Mouse (Mus musculus): ENCODE data around the gene Kbtbd6. TPM values are rescaled to one million over a fixed set of nuclear protein-coding genes. Genes with fewer than 3 reads are reported as not detected.
A peak's percentile ranks its signal among the peaks of the same experiment; 100 is the strongest.
"Not testable (repeated sequence)": the region's sequence is repeated elsewhere in the genome, so short reads cannot be mapped to it uniquely, and the experiment has no call there.

The Kbtbd6 gene
- total RNA-seq (2021), result 1 to 10 TPM in 1 of 2 experiments, under 1 TPM in 1; 0.72 to 1.2 TPM
- long read RNA-seq, experiment 1, result 0 reads
- long read RNA-seq, experiment 2, result 0 reads

- H3K4me3 ChIP-seq, result peak within 1 kb of the TSS; percentile 70
- not testable (repeated sequence) for H3K27ac ChIP-seq
- intact Hi-C loops (cut with DNase I), result loop anchor here (2.0 kb wide), 1 partner anchor 25 kb away; the partner anchor contains the start of gene Kbtbd7
- DNase-seq (ENCODE audit: extremely low spot score in 1 of 2, low spot score in 2 of 2), result peak; percentile 69 to 72
Measured at GRCm38 (mm10) chr14:79451681-79452590, at the start of gene Kbtbd6. Gene Kbtbd6 (plus strand): TSS chr14:79451835.

DNA sequence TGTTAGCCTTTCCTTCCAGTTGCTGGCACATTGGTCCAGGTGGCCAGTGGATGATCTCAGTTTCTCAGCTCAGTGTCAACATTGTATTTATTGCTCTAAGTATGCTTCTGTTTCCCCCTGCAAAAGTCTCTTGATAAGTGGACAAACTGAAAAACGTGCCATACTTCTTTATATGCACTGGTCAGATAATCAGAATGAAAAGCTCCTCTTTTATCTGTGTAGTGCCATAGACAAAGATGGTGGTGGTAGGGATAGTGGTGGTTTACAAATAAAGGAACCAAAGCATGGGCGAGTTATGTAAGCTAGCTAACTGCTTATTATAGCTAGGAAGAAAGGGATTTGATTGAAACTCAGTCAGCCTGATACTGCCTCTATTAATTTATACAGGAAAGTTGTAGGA lies 44.0 kb upstream of the Kbtbd6 start:
- no peak for DNase-seq (ENCODE audit: extremely low spot score in 1 of 2, low spot score in 2 of 2)
- no peak for TF ChIP-seq CTCF (IDR thresholded peaks at IDR 0.05)
- intact Hi-C loops (cut with DNase I), result no loop called here
- H3K27ac ChIP-seq, result no peak overlapping the region
- no peak overlapping the region for H3K4me3 ChIP-seq

GRCm38 (mm10) chr14:79409278-79409830 lies 42.3 kb upstream of the Kbtbd6 start:
- no peak for TF ChIP-seq CTCF (IDR thresholded peaks at IDR 0.05)
- H3K27ac ChIP-seq, result no peak overlapping the region
- DNase-seq (ENCODE audit: extremely low spot score in 1 of 2, low spot score in 2 of 2), result no peak
- intact Hi-C loops (cut with DNase I), result no loop called here
- H3K4me3 ChIP-seq, result no peak overlapping the region

- intact Hi-C loops (cut with DNase I), result no loop called here
- no peak overlapping the region for H3K27ac ChIP-seq
Measured at GRCm38 (mm10) chr14:79410662-79411061, 41.0 kb upstream of the Kbtbd6 start.

DNA sequence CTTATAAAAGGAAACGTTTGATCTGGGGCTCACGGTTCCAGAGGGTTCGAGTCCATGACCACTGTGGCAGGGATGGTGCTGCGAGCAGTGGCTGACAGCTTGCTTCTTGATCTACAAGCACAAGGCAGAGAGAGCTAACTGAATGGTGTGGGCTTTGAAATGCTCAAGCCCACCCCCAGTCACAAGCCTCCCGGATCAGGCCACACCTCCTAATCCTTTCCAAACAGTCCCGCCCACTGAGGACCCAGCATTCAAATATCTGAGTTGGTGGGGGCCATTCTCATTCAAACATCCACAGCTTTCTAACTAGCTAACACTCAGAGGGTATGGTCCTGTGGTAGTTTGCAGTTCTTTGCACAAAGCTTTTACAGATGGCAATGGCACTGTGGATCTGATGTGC lies 38.5 kb upstream of the Kbtbd6 start:
- TF ChIP-seq CTCF (IDR thresholded peaks at IDR 0.05), result no peak
- H3K27ac ChIP-seq, result no peak overlapping the region
- intact Hi-C loops (cut with DNase I), result no loop called here
- no peak for DNase-seq (ENCODE audit: extremely low spot score in 1 of 2, low spot score in 2 of 2)
- no peak overlapping the region for H3K4me3 ChIP-seq

More at GRCm38 (mm10) chr14:79410662-79411061, 41.0 kb upstream of the Kbtbd6 start:
- no peak for TF ChIP-seq CTCF (IDR thresholded peaks at IDR 0.05)
- no peak for DNase-seq (ENCODE audit: extremely low spot score in 1 of 2, low spot score in 2 of 2)
- H3K4me3 ChIP-seq, result no peak overlapping the region

GRCm38 (mm10) chr14:79420083-79420685 lies 31.5 kb upstream of the Kbtbd6 start:
- intact Hi-C loops (cut with DNase I), result loop anchor here (2.0 kb wide), 1 partner anchor 45 kb away; no protein-coding TSS in a partner anchor
- no peak overlapping the region for H3K27ac ChIP-seq
- no peak for TF ChIP-seq CTCF (IDR thresholded peaks at IDR 0.05)
- H3K4me3 ChIP-seq, result no peak overlapping the region
- no peak for DNase-seq (ENCODE audit: extremely low spot score in 1 of 2, low spot score in 2 of 2)

DNA sequence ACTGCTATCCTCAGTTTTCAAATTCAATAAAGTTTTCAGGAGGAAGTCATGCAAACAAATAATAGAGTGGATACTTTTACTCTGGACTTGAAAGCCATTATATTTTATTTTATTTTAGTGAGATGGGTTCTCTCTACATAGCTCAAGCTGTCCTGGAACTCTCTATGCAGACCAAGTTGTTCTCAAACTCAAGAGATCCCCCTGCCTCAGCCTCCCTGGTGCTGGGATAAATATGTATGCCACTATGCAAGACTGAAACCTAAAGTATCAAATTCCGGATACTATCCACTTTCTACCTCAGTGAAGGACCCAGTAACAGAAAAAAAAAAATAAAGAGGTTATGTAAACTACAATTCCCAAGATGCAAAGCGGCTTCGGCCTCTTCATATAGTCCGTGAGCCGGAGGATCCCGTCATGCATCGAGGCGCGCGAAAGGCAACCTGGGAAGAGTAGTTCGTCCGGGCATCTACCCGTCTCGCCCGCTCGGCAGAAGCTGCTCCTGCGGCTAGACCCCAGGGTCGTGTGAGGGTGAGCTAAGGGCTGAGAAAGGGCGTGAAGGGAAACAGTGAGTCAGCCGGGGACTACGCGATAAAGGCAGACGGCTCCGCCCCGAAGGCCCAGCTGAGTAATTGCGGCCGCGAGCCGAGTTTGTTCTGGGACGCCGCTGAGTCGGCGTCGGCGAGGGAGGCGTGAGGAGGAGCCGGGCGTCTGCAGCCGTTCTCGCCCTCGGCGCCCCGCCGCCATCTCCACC lies 25.5 kb upstream of the Kbtbd6 start, which contains the start of gene Kbtbd7:
Kbtbd7 (plus strand) TSS at position 533 of the 751 bp plus-strand sequence.
- peak; percentile 87 to 93 for DNase-seq (ENCODE audit: extremely low spot score in 1 of 2, low spot score in 2 of 2)
- intact Hi-C loops (cut with DNase I), result loop anchor here (2.0 kb wide), 1 partner anchor 25 kb away; the partner anchor contains the start of gene Kbtbd6
- Histone ChIP-seq H3K4me3 (peak within 1 kb of the TSS; percentile 55), H3K27ac (peak within 1 kb of the TSS; percentile 83)
- no peak for TF ChIP-seq CTCF (IDR thresholded peaks at IDR 0.05)

GRCm38 (mm10) chr14:79426730-79427365 lies 24.8 kb upstream of the Kbtbd6 start:
- H3K27ac ChIP-seq; DNase-seq (ENCODE audit: extremely low spot score in 1 of 2, low spot score in 2 of 2): not testable (repeated sequence)
- peak overlapping the region; percentile 55 for H3K4me3 ChIP-seq
- intact Hi-C loops (cut with DNase I), result loop anchor here (2.0 kb wide), 1 partner anchor 24 kb away; the partner anchor contains the start of gene Kbtbd6

DNA sequence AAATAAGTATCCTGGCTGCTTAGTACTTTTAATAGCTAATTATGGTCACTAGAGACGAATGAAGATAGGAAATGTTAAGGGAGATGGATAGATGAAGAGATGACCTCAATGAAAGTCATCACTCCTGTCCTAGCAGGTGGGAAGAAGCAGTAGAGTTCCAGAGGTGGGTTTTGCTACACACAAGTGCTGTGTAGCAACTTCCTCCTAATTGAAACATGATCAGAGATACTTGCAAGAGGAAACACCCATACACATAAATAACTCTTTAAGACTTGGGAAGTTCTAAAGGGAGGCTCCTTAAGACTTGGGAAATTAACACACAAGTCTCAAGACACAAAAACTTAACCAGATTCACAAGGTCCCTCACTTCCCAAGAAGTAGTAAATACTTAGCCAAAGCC lies 17.6 kb upstream of the Kbtbd6 start:
- TF ChIP-seq CTCF (IDR thresholded peaks at IDR 0.05), result no peak
- intact Hi-C loops (cut with DNase I), result no loop called here
- no peak overlapping the region for H3K27ac ChIP-seq
- no peak for DNase-seq (ENCODE audit: extremely low spot score in 1 of 2, low spot score in 2 of 2)
- no peak overlapping the region for H3K4me3 ChIP-seq

DNA sequence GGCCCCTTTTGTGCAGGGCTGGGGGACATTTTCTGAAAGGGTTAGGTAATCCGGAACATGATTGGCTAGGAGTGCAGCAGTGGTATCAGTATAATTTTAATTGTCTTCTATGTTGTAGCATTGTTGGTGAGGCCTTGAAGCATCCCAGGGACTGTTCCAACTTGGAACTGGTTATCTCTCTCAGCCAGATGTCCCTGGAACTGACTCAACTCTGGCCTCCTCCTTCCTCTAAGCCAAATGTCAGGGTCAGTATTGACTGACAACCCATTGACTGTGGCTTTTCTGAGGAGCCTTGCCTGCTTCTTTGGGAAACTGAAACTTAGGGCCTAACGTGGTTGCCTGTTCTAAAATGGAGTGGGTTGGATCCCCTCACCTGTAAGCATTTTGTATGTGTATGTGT lies 11.0 kb upstream of the Kbtbd6 start:
- TF ChIP-seq CTCF (IDR thresholded peaks at IDR 0.05), result no peak
- intact Hi-C loops (cut with DNase I), result no loop called here
- no peak overlapping the region for H3K4me3 ChIP-seq
- no peak overlapping the region for H3K27ac ChIP-seq
- DNase-seq (ENCODE audit: extremely low spot score in 1 of 2, low spot score in 2 of 2), result no peak

DNA sequence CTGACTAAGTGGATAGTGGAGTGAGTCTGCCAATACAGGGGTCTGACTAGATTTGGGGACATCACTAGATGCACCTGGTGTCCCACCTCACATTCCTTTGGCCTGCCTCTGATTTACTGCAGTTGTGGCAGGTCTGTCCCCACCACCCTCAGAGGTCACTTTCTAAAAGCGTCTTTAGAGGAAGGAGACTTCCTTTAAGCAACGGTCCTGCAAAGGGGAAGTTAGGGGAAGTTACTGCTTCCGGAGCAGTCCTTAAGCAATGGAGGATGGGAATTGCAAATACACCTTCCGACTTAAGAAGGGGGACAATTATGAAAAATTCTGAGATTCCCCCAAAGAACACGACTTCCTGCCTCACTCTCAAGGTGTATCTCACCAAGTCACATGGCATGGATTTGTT lies 10.2 kb upstream of the Kbtbd6 start:
- no peak overlapping the region for H3K4me3 ChIP-seq

More for the DNA sequence above, 10.2 kb upstream of the Kbtbd6 start:
- intact Hi-C loops (cut with DNase I), result no loop called here
- no peak overlapping the region for H3K27ac ChIP-seq
- no peak for DNase-seq (ENCODE audit: extremely low spot score in 1 of 2, low spot score in 2 of 2)
- no peak for TF ChIP-seq CTCF (IDR thresholded peaks at IDR 0.05)
